12 mouse cellular contexts compared by ENCODE assay signal in genomic region chr4:118243791-118244190, GRCm38 (mm10). TPM values are rescaled to one million over a fixed set of nuclear protein-coding genes. Genes with fewer than 3 reads are reported as not detected.
DNase-seq lines count a peak whose midpoint lies in the region; ATAC-seq and TF ChIP-seq lines count a peak whose summit lies in the region.
"Had no signal": no experiment of that assay in that cellular context is flagged by ENCODE, and none has a peak within 500 bp of the region (broad histone marks: within the 10 kb centered on the region; RNA-seq: fewer than 3 reads in every experiment).

No protein-coding gene starts in this region.

- ATAC-seq in embryonic facial prominence, embryonic 11.5 days (replicated peaks; ENCODE audit: insufficient number of reproducible peaks, low FRiP score, low TSS enrichment, low read depth) = 0 out of 2 replicates have a peak, but pooled peaks have one; percentile 32
- no peak for ATAC-seq in embryonic facial prominence, embryonic 15.5 days (ENCODE audit: insufficient number of reproducible peaks, low FRiP score, low TSS enrichment, low read depth)
- ATAC-seq in kidney, embryonic 16.5 days (ENCODE audit: low FRiP score, low TSS enrichment) = peak; percentile 60
- peak; percentile 43; the same call in 1 of the 2 replicates for ATAC-seq in midbrain, embryonic 13.5 days
- no peak for ATAC-seq in heart, embryonic 11.5 days (replicated peaks; ENCODE audit: insufficient number of reproducible peaks, low FRiP score, low TSS enrichment)

- H3K27me3 ChIP-seq in embryonic facial prominence, embryonic 11.5 days (ENCODE audit: control insufficient read depth, insufficient read depth, low read length) = no peaks in the 10 kb centered on the region
- H3K27me3 ChIP-seq in embryonic facial prominence, embryonic 15.5 days = no peaks in the 10 kb centered on the region
- no peaks in the 10 kb centered on the region for H3K27me3 ChIP-seq in kidney, embryonic 16.5 days (ENCODE audit: insufficient read depth, low read length)
- no peaks in the 10 kb centered on the region for H3K27me3 ChIP-seq in midbrain, embryonic 13.5 days
- H3K27me3 ChIP-seq in heart, embryonic 11.5 days (ENCODE audit: control insufficient read depth, insufficient read depth, low read length) = no peaks in the 10 kb centered on the region
- H3K27me3 ChIP-seq: heart, embryonic 15.5 days; stomach, embryonic 15.5 days had no signal

- 62% methylated on average over 7 of the region's 7 CpGs for WGBS in embryonic facial prominence, embryonic 11.5 days
- 39% methylated on average over 7 of the region's 7 CpGs for WGBS in embryonic facial prominence, embryonic 15.5 days
- WGBS in kidney, embryonic 16.5 days = 48% methylated on average over 7 of the region's 7 CpGs
- 70% methylated on average over 7 of the region's 7 CpGs for WGBS in midbrain, embryonic 13.5 days
- WGBS in heart, embryonic 11.5 days (ENCODE audit: insufficient replicate concordance) = 77% methylated on average over 7 of the region's 7 CpGs

- TF ChIP-seq CTCF in layer of hippocampus, adult 2 months (conservative IDR thresholded peaks at IDR 0.05) = no peak

- DNase-seq in embryonic facial prominence, embryonic 11.5 days (ENCODE audit: low spot score) = no peak
- no peak for DNase-seq in layer of hippocampus, adult 2 months (ENCODE audit: low spot score in 2 of 2)
- no peak for DNase-seq in frontal cortex, adult 2 months (ENCODE audit: extremely low spot score in 1 of 2, low spot score in 1 of 2)
- no peak for DNase-seq in heart, adult 9 months (ENCODE audit: low spot score in 2 of 2)
- DNase-seq: lung, adult 18-20 months; right cerebral cortex, postnatal 14 days had no signal

- no peaks in the 10 kb centered on the region for H3K4me1 ChIP-seq in embryonic facial prominence, embryonic 11.5 days (ENCODE audit: control insufficient read depth, insufficient read depth, low read length)
- H3K4me1 ChIP-seq in embryonic facial prominence, embryonic 15.5 days = peaks cover 34% of the 10 kb centered on the region
- H3K4me1 ChIP-seq in kidney, embryonic 16.5 days (ENCODE audit: insufficient read depth, low read length) = peaks cover 16% of the 10 kb centered on the region
- peaks cover 22% of the 10 kb centered on the region; the same call in 1 of the 2 replicates for H3K4me1 ChIP-seq in midbrain, embryonic 13.5 days (replicated peaks)
- no peaks in the 10 kb centered on the region for H3K4me1 ChIP-seq in heart, embryonic 11.5 days (ENCODE audit: control insufficient read depth, insufficient read depth, low read length)

- H3K9ac ChIP-seq in embryonic facial prominence, embryonic 11.5 days (replicated peaks; ENCODE audit: low read length) = no peak overlapping the region
- H3K9ac ChIP-seq in embryonic facial prominence, embryonic 15.5 days = no peak overlapping the region
- 0 out of 2 replicates have a peak overlapping the region, but pooled peaks have one; percentile 44 for H3K9ac ChIP-seq in kidney, embryonic 16.5 days (replicated peaks; ENCODE audit: low read length)
- H3K9ac ChIP-seq in midbrain, embryonic 13.5 days (replicated peaks) = no peak overlapping the region
- H3K9ac ChIP-seq in heart, embryonic 11.5 days (ENCODE audit: low read depth, low read length) = no peak overlapping the region
- H3K9ac ChIP-seq: heart, embryonic 15.5 days; stomach, embryonic 15.5 days had no signal

- peaks cover 6% of the 10 kb centered on the region for H3K36me3 ChIP-seq in embryonic facial prominence, embryonic 11.5 days (replicated peaks; ENCODE audit: control insufficient read depth, insufficient read depth, low read depth, low read length)
- H3K36me3 ChIP-seq in embryonic facial prominence, embryonic 15.5 days = peaks cover 50% of the 10 kb centered on the region
- H3K36me3 ChIP-seq in kidney, embryonic 16.5 days (ENCODE audit: insufficient read depth, low read length) = peaks cover 35% of the 10 kb centered on the region
- peaks cover 66% of the 10 kb centered on the region for H3K36me3 ChIP-seq in midbrain, embryonic 13.5 days
- H3K36me3 ChIP-seq in heart, embryonic 11.5 days (ENCODE audit: control insufficient read depth, insufficient read depth, low read length) = peaks cover 29% of the 10 kb centered on the region

- H3K27ac ChIP-seq in embryonic facial prominence, embryonic 11.5 days (replicated peaks; ENCODE audit: low read depth, low read length) = no peak overlapping the region
- H3K27ac ChIP-seq in embryonic facial prominence, embryonic 15.5 days (replicated peaks) = 0 out of 2 replicates have a peak overlapping the region, but pooled peaks have one; percentile 35
- H3K27ac ChIP-seq in kidney, embryonic 16.5 days (ENCODE audit: low read length) = peak overlapping the region; percentile 73
- H3K27ac ChIP-seq in midbrain, embryonic 13.5 days = peak overlapping the region; percentile 60
- no peak overlapping the region for H3K27ac ChIP-seq in layer of hippocampus, adult 2 months
- no peak overlapping the region for H3K27ac ChIP-seq in heart, embryonic 11.5 days (ENCODE audit: low read depth, low read length)
- H3K27ac ChIP-seq: heart, embryonic 15.5 days; stomach, embryonic 15.5 days had no signal

- no peaks in the 10 kb centered on the region for H3K9me3 ChIP-seq in embryonic facial prominence, embryonic 11.5 days (replicated peaks; ENCODE audit: control insufficient read depth, low read length)
- no peaks in the 10 kb centered on the region for H3K9me3 ChIP-seq in embryonic facial prominence, embryonic 15.5 days (replicated peaks)
- H3K9me3 ChIP-seq in kidney, embryonic 16.5 days (ENCODE audit: low read length) = no peaks in the 10 kb centered on the region
- no peaks in the 10 kb centered on the region for H3K9me3 ChIP-seq in midbrain, embryonic 13.5 days
- no peaks in the 10 kb centered on the region for H3K9me3 ChIP-seq in heart, embryonic 11.5 days (replicated peaks; ENCODE audit: control insufficient read depth, low read length)
- H3K9me3 ChIP-seq: heart, embryonic 15.5 days; stomach, embryonic 15.5 days had no signal

- H3K4me3 ChIP-seq in embryonic facial prominence, embryonic 11.5 days (ENCODE audit: low read depth, low read length) = no peak overlapping the region
- H3K4me3 ChIP-seq in embryonic facial prominence, embryonic 15.5 days (replicated peaks) = no peak overlapping the region
- no peak overlapping the region for H3K4me3 ChIP-seq in kidney, embryonic 16.5 days (ENCODE audit: low read length)
- H3K4me3 ChIP-seq in midbrain, embryonic 13.5 days (replicated peaks) = no peak overlapping the region
- no peak overlapping the region for H3K4me3 ChIP-seq in layer of hippocampus, adult 2 months
- no peak overlapping the region for H3K4me3 ChIP-seq in heart, embryonic 11.5 days (ENCODE audit: low read depth, low read length)
- H3K4me3 ChIP-seq: heart, embryonic 15.5 days; stomach, embryonic 15.5 days had no signal

- no peak overlapping the region for H3K4me2 ChIP-seq in embryonic facial prominence, embryonic 11.5 days (ENCODE audit: low read depth, low read length)
- no peak overlapping the region for H3K4me2 ChIP-seq in embryonic facial prominence, embryonic 15.5 days (replicated peaks)
- no peak overlapping the region for H3K4me2 ChIP-seq in kidney, embryonic 16.5 days (replicated peaks; ENCODE audit: low read depth, low read length)
- H3K4me2 ChIP-seq in midbrain, embryonic 13.5 days (replicated peaks) = no peak overlapping the region
- no peak overlapping the region for H3K4me2 ChIP-seq in heart, embryonic 11.5 days
- H3K4me2 ChIP-seq: heart, embryonic 15.5 days; stomach, embryonic 15.5 days had no signal

RNA-seq across cellular contexts. Expression of gene Ptprf, which starts 47.4 kb away (rescaled TPM):
- 46.3 and 53.5 TPM in 2 replicates for polyA plus RNA-seq in embryonic facial prominence, embryonic 11.5 days (2014; fragmentation: Nextera tagmentation; extraction: Ambion mirVana)
- polyA plus RNA-seq in embryonic facial prominence, embryonic 15.5 days (2015; fragmentation: Nextera tagmentation; extraction: Ambion mirVana) = 89.3 and 90.7 TPM in 2 replicates
- polyA plus RNA-seq in kidney, embryonic 16.5 days (2015; fragmentation: Nextera tagmentation; extraction: Ambion mirVana) = 72.6 and 73.7 TPM in 2 replicates
- 80.3 and 91.8 TPM in 2 replicates for polyA plus RNA-seq in midbrain, embryonic 13.5 days (2015; fragmentation: Nextera tagmentation; extraction: Ambion mirVana)
- total RNA-seq in layer of hippocampus, adult 2 months (2021) = 10 to 100 TPM; 69.8 to 73.0 TPM
- 48.7 and 61.0 TPM in 2 replicates for polyA plus RNA-seq in frontal cortex, adult 2 months (2012; rRNA removed)
- 24.5 and 26.9 TPM in 2 replicates for polyA plus RNA-seq in heart, embryonic 11.5 days (2014; fragmentation: Nextera tagmentation; extraction: Ambion mirVana)

Comparison
In these comparisons a context has a peak if more than half of its experiments do, and no peak if none do; other contexts are left out.
1. ATAC-seq: peak in embryonic facial prominence, embryonic 11.5 days (single experiment), kidney, embryonic 16.5 days (single experiment) and midbrain, embryonic 13.5 days (single experiment); none in embryonic facial prominence, embryonic 15.5 days (single experiment) and heart, embryonic 11.5 days (single experiment).
2. H3K27ac ChIP-seq: peak in embryonic facial prominence, embryonic 15.5 days (single experiment), kidney, embryonic 16.5 days (single experiment) and midbrain, embryonic 13.5 days (single experiment); none in embryonic facial prominence, embryonic 11.5 days (single experiment), layer of hippocampus, adult 2 months (single experiment) and heart, embryonic 11.5 days (single experiment).